Mouse (Mus musculus) small intestine, adult 10 weeks (tissue): ENCODE results near the gene Olfr1440. TPM values are rescaled to one million over a fixed set of nuclear protein-coding genes. Genes with fewer than 3 reads are reported as not detected.

Experiments used
- polyA plus RNA-seq: library from polyadenylated mRNA; stranded (reverse); fragments of 350-450 nt; fragmentation: Illumina TruSeq; extraction: RNeasy Lipid Tissue Mini Kit (QIAGEN cat#74804); gene quantifications from one replicate; pipeline ENCODE4 v1.2.3, GENCODE M21; 2014; ENCODE audit warnings: low replicate concordance

Olfr1440 gene
- not detected for polyA plus RNA-seq

DNA sequence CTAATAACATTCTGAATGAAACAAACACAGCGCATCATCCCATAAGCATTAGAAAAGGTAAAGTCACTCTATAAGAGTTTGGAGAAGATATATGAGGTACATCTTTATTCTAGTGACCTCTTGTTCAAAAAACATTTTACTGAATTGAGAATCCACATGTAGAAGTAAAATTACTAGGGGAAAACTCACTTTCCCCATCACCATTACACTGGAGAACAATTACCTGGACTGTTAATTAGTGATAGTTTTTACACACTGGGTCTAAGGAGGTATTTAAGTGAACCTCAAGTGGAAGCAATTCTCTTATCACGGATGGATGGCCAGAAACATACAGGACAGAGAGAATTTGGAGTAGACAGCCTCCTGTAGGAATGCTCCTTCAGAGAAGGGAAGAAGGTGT lies at the start of gene Olfr1440:
TSS of gene Olfr1440 (plus strand) at position 301 of the 400 bp plus-strand sequence.

DNA sequence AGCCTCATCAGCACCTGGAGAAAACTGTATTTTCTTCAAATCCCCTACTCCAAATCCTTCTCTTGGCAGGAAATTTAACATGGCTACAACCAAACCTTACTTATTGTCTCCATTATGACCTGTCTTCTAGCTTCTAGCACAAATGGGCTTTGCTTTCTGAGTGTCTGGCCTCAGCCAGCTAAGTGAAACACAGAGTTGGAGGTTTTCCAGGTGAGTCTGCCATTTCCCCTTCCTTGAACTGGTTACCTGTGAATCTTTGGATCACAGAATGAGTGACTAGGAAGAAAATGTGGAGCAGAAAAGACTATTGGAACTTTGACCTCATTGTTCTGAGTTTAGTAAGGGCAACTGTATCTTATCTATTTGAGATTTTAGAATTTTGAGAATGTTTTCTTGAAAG lies 30.3 kb downstream of the Olfr1440 start, which contains the start of gene Olfr1441:
TSS of gene Olfr1441 (plus strand) at position 73 of the 400 bp plus-strand sequence.

DNA sequence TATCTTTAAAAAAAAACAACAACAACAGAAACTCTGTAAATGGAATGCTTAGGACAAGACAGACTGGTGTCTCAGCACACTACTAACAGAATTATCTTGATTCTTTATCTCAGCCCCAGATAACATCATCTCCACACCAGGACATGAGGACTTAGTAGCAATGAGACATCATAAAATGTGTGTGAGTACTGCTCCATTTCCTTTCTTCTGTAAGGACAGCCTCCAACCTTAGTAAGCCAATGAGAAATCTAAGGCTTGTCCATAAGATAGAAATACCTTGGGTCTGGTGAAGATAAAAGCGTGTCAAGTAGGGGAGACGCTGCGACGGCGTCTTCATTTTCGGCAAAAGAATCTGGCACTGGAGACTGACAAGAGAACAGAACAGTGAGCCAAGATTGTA lies 40.5 kb downstream of the Olfr1440 start, which contains the start of gene Pfpl:
TSS of gene Pfpl (plus strand) at position 301 of the 400 bp plus-strand sequence.

Other genes with a start within 250 kb of the Olfr1440 start
- gene Olfr1555-ps1, start 217.2 kb upstream of the Olfr1440 start, polyA plus RNA-seq: not detected
- gene Olfr1431, start 186.6 kb upstream of the Olfr1440 start, polyA plus RNA-seq: not detected
- gene Olfr1432, start 154.7 kb upstream of the Olfr1440 start, polyA plus RNA-seq: not detected
- not detected for gene Olfr262, start 145.6 kb upstream of the Olfr1440 start, polyA plus RNA-seq
- not detected for gene Olfr235, start 126.2 kb upstream of the Olfr1440 start, polyA plus RNA-seq
- gene Olfr1434, start 107.4 kb upstream of the Olfr1440 start, polyA plus RNA-seq: not detected
- gene Olfr1436, start 88.1 kb upstream of the Olfr1440 start, polyA plus RNA-seq: not detected
- not detected for gene Olfr1437, start 62.2 kb upstream of the Olfr1440 start, polyA plus RNA-seq
- gene Olfr1438-ps1, start 51.4 kb upstream of the Olfr1440 start, polyA plus RNA-seq: not detected
- not detected for gene Olfr1441, start 30.2 kb downstream of the Olfr1440 start, polyA plus RNA-seq
- gene Pfpl, start 40.6 kb downstream of the Olfr1440 start, polyA plus RNA-seq: not detected
- 68.6 TPM for gene Mpeg1, start 73.5 kb downstream of the Olfr1440 start, polyA plus RNA-seq
- 12.3 TPM for gene Dtx4, start 114.2 kb downstream of the Olfr1440 start, polyA plus RNA-seq
- 37.2 TPM for gene Fam111a, start 158.5 kb downstream of the Olfr1440 start, polyA plus RNA-seq
- 1.7 TPM for gene Gm4952, start 212.7 kb downstream of the Olfr1440 start, polyA plus RNA-seq
- gene Glyat, start 246.0 kb downstream of the Olfr1440 start, polyA plus RNA-seq: 1.3 TPM